Mouse (Mus musculus) E14TG2a.4 (cell line): ENCODE measurements around the gene Rbp7.
A peak's percentile ranks its signal among the peaks of the same experiment; 100 is the strongest.

Experiments used
- H3K27me3 ChIP-seq: 2 replicates; pipeline ENCODE4 v1.6.1; 2014; ENCODE audit warnings: low read length, control low read depth; ENCODE audit not compliant: insufficient read depth
- H3K36me3 ChIP-seq: 2 replicates; pipeline ENCODE4 v1.6.1; 2014; ENCODE audit warnings: low read length, control low read depth; ENCODE audit not compliant: insufficient read depth
- H3K4me1 ChIP-seq: replicated peaks from 2 replicates; pipeline ENCODE4 v1.6.1; 2014; ENCODE audit warnings: low read depth, low read length, control low read depth
- H3K4me3 ChIP-seq: replicated peaks from 2 replicates; pipeline ENCODE4 v1.5.1; 2014; ENCODE audit warnings: mild to moderate bottlenecking, low read length
- H3K9me3 ChIP-seq: 2 replicates; pipeline ENCODE4 v1.6.1; 2014; ENCODE audit warnings: low read length, control low read depth
- CTCF ChIP-seq: conservative IDR thresholded peaks from 2 replicates; pipeline ENCODE4 v1.5.1; 2014; ENCODE audit warnings: low read length
- NANOG ChIP-seq: IDR thresholded peaks from 2 replicates; pipeline ENCODE4 v1.6.1; 2014; ENCODE audit warnings: borderline replicate concordance, low read length, mixed read lengths
- POU5F1 ChIP-seq: IDR thresholded peaks from 2 replicates; pipeline ENCODE4 v1.6.1; 2014; ENCODE audit warnings: low read length, borderline replicate concordance

The Rbp7 gene

GRCm38 (mm10) chr4:149425801-149426292 is 28.9 kb downstream of the Rbp7 start:
- no peaks in the 10 kb centered on the region for H3K27me3 ChIP-seq
- H3K4me3 ChIP-seq = peak overlapping the region; percentile 97
- TF ChIP-seq CTCF (no peak), NANOG (no peak)
- H3K9me3 ChIP-seq = peaks cover 10% of the 10 kb centered on the region
- peaks cover 45% of the 10 kb centered on the region for H3K4me1 ChIP-seq
- peaks cover 13% of the 10 kb centered on the region for H3K36me3 ChIP-seq

- Histone ChIP-seq H3K27me3 (no peaks in the 10 kb centered on the region), H3K4me1 (peaks cover 53% of the 10 kb centered on the region), H3K4me3 (peak overlapping the region; percentile 97), H3K9me3 (peaks cover 10% of the 10 kb centered on the region), H3K36me3 (peaks cover 22% of the 10 kb centered on the region)
- TF ChIP-seq NANOG (no peak), POU5F1 (no peak), CTCF (no peak)
Observed at GRCm38 (mm10) chr4:149424755-149425154, 30.0 kb downstream of the Rbp7 start.

GRCm38 (mm10) chr4:149417854-149418365 is 36.9 kb downstream of the Rbp7 start:
- Histone ChIP-seq H3K36me3 (peaks cover 51% of the 10 kb centered on the region), H3K9me3 (peaks cover 10% of the 10 kb centered on the region), H3K27me3 (no peaks in the 10 kb centered on the region), H3K4me3 (no peak overlapping the region), H3K4me1 (peaks cover 79% of the 10 kb centered on the region)
- TF ChIP-seq CTCF (no peak), NANOG (no peak), POU5F1 (no peak)

GRCm38 (mm10) chr4:149416986-149417385 is 37.8 kb downstream of the Rbp7 start:
- Histone ChIP-seq H3K4me3 (no peak overlapping the region), H3K9me3 (peaks cover 10% of the 10 kb centered on the region), H3K27me3 (no peaks in the 10 kb centered on the region), H3K36me3 (peaks cover 52% of the 10 kb centered on the region), H3K4me1 (peaks cover 75% of the 10 kb centered on the region)
- no peak for TF ChIP-seq NANOG
- TF ChIP-seq POU5F1 = no peak
- TF ChIP-seq CTCF = no peak

GRCm38 (mm10) chr4:149416417-149416816 is 38.4 kb downstream of the Rbp7 start:
- Histone ChIP-seq H3K4me3 (no peak overlapping the region), H3K27me3 (no peaks in the 10 kb centered on the region), H3K4me1 (peaks cover 69% of the 10 kb centered on the region), H3K9me3 (peaks cover 5% of the 10 kb centered on the region), H3K36me3 (peaks cover 48% of the 10 kb centered on the region)
- TF ChIP-seq CTCF = no peak

- TF ChIP-seq POU5F1 (no peak), NANOG (no peak), CTCF (no peak)
- H3K27me3 ChIP-seq = no peaks in the 10 kb centered on the region
- peaks cover 43% of the 10 kb centered on the region for H3K36me3 ChIP-seq
- no peak overlapping the region for H3K4me3 ChIP-seq
- H3K4me1 ChIP-seq = peaks cover 69% of the 10 kb centered on the region
- no peaks in the 10 kb centered on the region for H3K9me3 ChIP-seq
Observed at GRCm38 (mm10) chr4:149415651-149416169, 39.1 kb downstream of the Rbp7 start.

- Histone ChIP-seq H3K27me3 (no peaks in the 10 kb centered on the region), H3K4me3 (no peak overlapping the region), H3K9me3 (no peaks in the 10 kb centered on the region), H3K4me1 (peaks cover 69% of the 10 kb centered on the region), H3K36me3 (peaks cover 37% of the 10 kb centered on the region)
- no peak for TF ChIP-seq POU5F1
- TF ChIP-seq NANOG = no peak
- TF ChIP-seq CTCF = no peak
Observed at GRCm38 (mm10) chr4:149414259-149414658, 40.5 kb downstream of the Rbp7 start.

- Histone ChIP-seq H3K27me3 (no peaks in the 10 kb centered on the region), H3K36me3 (peaks cover 36% of the 10 kb centered on the region), H3K4me3 (no peak overlapping the region), H3K4me1 (peaks cover 69% of the 10 kb centered on the region), H3K9me3 (no peaks in the 10 kb centered on the region)
- TF ChIP-seq NANOG = no peak
- TF ChIP-seq CTCF = no peak
- TF ChIP-seq POU5F1 = no peak
Observed at GRCm38 (mm10) chr4:149409759-149410158, 45.0 kb downstream of the Rbp7 start.

GRCm38 (mm10) chr4:149408331-149408730 is 46.4 kb downstream of the Rbp7 start:
- TF ChIP-seq POU5F1 (no peak), NANOG (no peak), CTCF (no peak)
- no peak overlapping the region for H3K4me3 ChIP-seq
- peaks cover 38% of the 10 kb centered on the region for H3K36me3 ChIP-seq
- peaks cover 72% of the 10 kb centered on the region for H3K4me1 ChIP-seq
- no peaks in the 10 kb centered on the region for H3K9me3 ChIP-seq
- H3K27me3 ChIP-seq = no peaks in the 10 kb centered on the region
